Mouse (Mus musculus): ENCODE measurements around the gene Acox3.
"Not testable (repeated sequence)": the region's sequence is repeated elsewhere in the genome, so short reads cannot be mapped to it uniquely, and the experiment has no call there.

The Acox3 gene

GRCm38 (mm10) chr5:35578411-35578810 lies 4.4 kb upstream of the Acox3 start:
- DNase-seq: peak in 1 of 2 experiments; percentile 23

GRCm38 (mm10) chr5:35579247-35579893 lies 3.5 kb upstream of the Acox3 start:
- DNase-seq: no peak

GRCm38 (mm10) chr5:35580156-35580922 lies 2.5 kb upstream of the Acox3 start:
- no peak for DNase-seq

- no peak for DNase-seq
These were observed 462 bp downstream of the Acox3 start for GRCm38 (mm10) chr5:35583221-35583783.

- DNase-seq: not testable (repeated sequence)
These were observed 1.4 kb downstream of the Acox3 start for GRCm38 (mm10) chr5:35584259-35584658.

- peak; percentile 37 to 79 for DNase-seq
These were observed 8.7 kb downstream of the Acox3 start for GRCm38 (mm10) chr5:35591497-35591896.

GRCm38 (mm10) chr5:35592081-35592736 lies 9.4 kb downstream of the Acox3 start:
- DNase-seq: peak in 1 of 2 experiments; percentile 20

- peak; percentile 38 to 71 for DNase-seq
These were observed 10.0 kb downstream of the Acox3 start for GRCm38 (mm10) chr5:35592824-35593223.

GRCm38 (mm10) chr5:35593272-35593671 lies 10.4 kb downstream of the Acox3 start:
- DNase-seq: peak; percentile 72 to 91

GRCm38 (mm10) chr5:35594768-35595167 lies 11.9 kb downstream of the Acox3 start:
- DNase-seq: no peak

- peak; percentile 81 to 82 for DNase-seq
These were observed 12.9 kb downstream of the Acox3 start for GRCm38 (mm10) chr5:35595706-35596105.

GRCm38 (mm10) chr5:35596169-35597160 lies 13.6 kb downstream of the Acox3 start:
- no peak for DNase-seq

- DNase-seq: no peak
These were observed 17.4 kb downstream of the Acox3 start for GRCm38 (mm10) chr5:35600233-35600632.

GRCm38 (mm10) chr5:35601526-35601925 lies 18.7 kb downstream of the Acox3 start:
- DNase-seq: no peak

- no peak for DNase-seq
These were observed 22.5 kb downstream of the Acox3 start for GRCm38 (mm10) chr5:35605355-35605754.

GRCm38 (mm10) chr5:35606800-35607199 lies 24.0 kb downstream of the Acox3 start:
- no peak for DNase-seq

GRCm38 (mm10) chr5:35607784-35608183 lies 24.9 kb downstream of the Acox3 start:
- peak in 1 of 2 experiments; percentile 43 for DNase-seq

- DNase-seq: no peak
These were observed 25.7 kb downstream of the Acox3 start for GRCm38 (mm10) chr5:35608559-35608958.

GRCm38 (mm10) chr5:35609381-35609780 lies 26.5 kb downstream of the Acox3 start:
- peak; percentile 35 to 59 for DNase-seq

GRCm38 (mm10) chr5:35609971-35610370 lies 27.1 kb downstream of the Acox3 start:
- no peak for DNase-seq

- DNase-seq: no peak
These were observed 27.5 kb downstream of the Acox3 start for GRCm38 (mm10) chr5:35610381-35610780.

- DNase-seq: peak; percentile 77 to 85
These were observed 28.3 kb downstream of the Acox3 start for GRCm38 (mm10) chr5:35611170-35611569.

Measured in kidney, postnatal 25 days (tissue).